In the genomic region with DNA sequence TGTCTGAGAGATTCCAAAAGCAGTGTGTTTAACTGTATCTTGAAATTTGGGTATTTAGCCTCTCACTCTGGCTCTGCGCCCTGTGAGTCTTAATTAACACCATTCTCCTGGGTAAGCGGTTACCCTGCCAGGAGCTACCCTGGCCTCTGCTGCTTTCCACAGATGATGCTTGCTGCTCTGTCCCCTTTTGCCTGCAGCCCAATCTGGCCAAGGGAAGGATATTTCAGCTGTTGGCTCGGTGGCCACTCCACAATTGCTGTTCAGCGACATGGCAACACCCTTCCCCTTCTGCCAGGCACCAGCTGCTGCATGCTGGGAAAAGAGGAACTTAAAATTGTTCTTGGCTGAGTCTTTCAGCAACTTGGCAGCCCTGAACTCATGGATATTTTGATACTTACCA, we compare ENCODE assay signal across 9 mouse cellular contexts.
DNase-seq lines count a peak whose midpoint lies in the region; ATAC-seq lines count a peak whose summit lies in the region.
"Had no signal": no experiment of that assay in that cellular context is flagged by ENCODE, and none has a peak within 500 bp of the region (broad histone marks: within the 10 kb centered on the region; RNA-seq: fewer than 3 reads in every experiment).

No protein-coding gene starts in this region.

- DNase-seq in frontal cortex, postnatal 10 days (ENCODE audit: low spot score in 2 of 2): peak; percentile 37 to 47
- peak; percentile 57 to 79 for DNase-seq in layer of hippocampus, postnatal 14 days (ENCODE audit: low spot score in 2 of 2)
- DNase-seq in right cerebral cortex, postnatal 36 days (ENCODE audit: low spot score in 2 of 2): peak; percentile 32 to 34
- no peak for DNase-seq in MN1 (ENCODE audit: low spot score)
- DNase-seq in urinary bladder, postnatal 10 days (ENCODE audit: low spot score): no peak

- no peaks in the 10 kb centered on the region for H3K27me3 ChIP-seq in hindbrain, embryonic 16.5 days (replicated peaks; ENCODE audit: control insufficient read depth, insufficient read depth, low read length)
- no peaks in the 10 kb centered on the region for H3K27me3 ChIP-seq in hindbrain, embryonic 13.5 days
- H3K27me3 ChIP-seq in intestine, embryonic 15.5 days (replicated peaks): no peaks in the 10 kb centered on the region
- H3K27me3 ChIP-seq: limb, embryonic 13.5 days had no signal

- H3K9me3 ChIP-seq in hindbrain, embryonic 16.5 days (ENCODE audit: control insufficient read depth, low read length): no peaks in the 10 kb centered on the region
- no peaks in the 10 kb centered on the region for H3K9me3 ChIP-seq in hindbrain, embryonic 13.5 days
- H3K9me3 ChIP-seq in intestine, embryonic 15.5 days: no peaks in the 10 kb centered on the region
- H3K9me3 ChIP-seq: limb, embryonic 13.5 days had no signal

- no peaks in the 10 kb centered on the region for H3K4me1 ChIP-seq in hindbrain, embryonic 16.5 days (ENCODE audit: control insufficient read depth, insufficient read depth, low read depth, low read length)
- no peaks in the 10 kb centered on the region for H3K4me1 ChIP-seq in hindbrain, embryonic 13.5 days (replicated peaks)
- H3K4me1 ChIP-seq in intestine, embryonic 15.5 days (replicated peaks): no peaks in the 10 kb centered on the region

- H3K9ac ChIP-seq in hindbrain, embryonic 16.5 days (ENCODE audit: low read depth, low read length): no peak overlapping the region
- no peak overlapping the region for H3K9ac ChIP-seq in hindbrain, embryonic 13.5 days
- H3K9ac ChIP-seq in intestine, embryonic 15.5 days: no peak overlapping the region
- H3K9ac ChIP-seq: limb, embryonic 13.5 days had no signal

- no peaks in the 10 kb centered on the region for H3K36me3 ChIP-seq in hindbrain, embryonic 16.5 days (ENCODE audit: control insufficient read depth, insufficient read depth, low read length)
- H3K36me3 ChIP-seq in hindbrain, embryonic 13.5 days: no peaks in the 10 kb centered on the region
- H3K36me3 ChIP-seq in intestine, embryonic 15.5 days: no peaks in the 10 kb centered on the region
- H3K36me3 ChIP-seq: limb, embryonic 13.5 days had no signal

- WGBS in hindbrain, embryonic 16.5 days: 51% methylated on average over 4 of the region's 4 CpGs
- 80% methylated on average over 4 of the region's 4 CpGs for WGBS in hindbrain, embryonic 13.5 days
- 81% methylated on average over 4 of the region's 4 CpGs for WGBS in intestine, embryonic 15.5 days

- no peak overlapping the region for H3K4me3 ChIP-seq in hindbrain, embryonic 16.5 days (ENCODE audit: low read length)
- H3K4me3 ChIP-seq in hindbrain, embryonic 13.5 days: no peak overlapping the region
- no peak overlapping the region for H3K4me3 ChIP-seq in intestine, embryonic 15.5 days (replicated peaks)
- H3K4me3 ChIP-seq: limb, embryonic 13.5 days had no signal

- no peak overlapping the region for H3K27ac ChIP-seq in hindbrain, embryonic 16.5 days (ENCODE audit: low read depth, low read length)
- no peak overlapping the region for H3K27ac ChIP-seq in hindbrain, embryonic 13.5 days
- no peak overlapping the region for H3K27ac ChIP-seq in intestine, embryonic 15.5 days
- H3K27ac ChIP-seq: limb, embryonic 13.5 days had no signal

- H3K4me2 ChIP-seq in hindbrain, embryonic 16.5 days (ENCODE audit: low read length): no peak overlapping the region
- H3K4me2 ChIP-seq in hindbrain, embryonic 13.5 days: no peak overlapping the region
- H3K4me2 ChIP-seq in intestine, embryonic 15.5 days (replicated peaks): no peak overlapping the region
- H3K4me2 ChIP-seq: limb, embryonic 13.5 days had no signal

- peak; percentile 90 for ATAC-seq in hindbrain, embryonic 16.5 days
- no peak for ATAC-seq in hindbrain, embryonic 13.5 days (ENCODE audit: low FRiP score)
- no peak for ATAC-seq in intestine, embryonic 15.5 days

Comparison
In these comparisons a context has a peak if more than half of its experiments do, and no peak if none do; other contexts are left out.
1. DNase-seq: peak in frontal cortex, postnatal 10 days (2 of 2), layer of hippocampus, postnatal 14 days (2 of 2) and right cerebral cortex, postnatal 36 days (2 of 2); none in MN1 (single experiment) and urinary bladder, postnatal 10 days (single experiment).